Mouse (Mus musculus): ENCODE data around the gene Ddc. TPM values are rescaled to one million over a fixed set of nuclear protein-coding genes. Genes with fewer than 3 reads are reported as not detected.
A peak's percentile ranks its signal among the peaks of the same experiment; 100 is the strongest.

The Ddc gene
- polyA plus RNA-seq, 1 experiment from 2014 or later = 9.3 TPM

- peaks cover 17% of the 10 kb centered on the region for H3K4me1 ChIP-seq (replicated peaks)
- H3K4me3 ChIP-seq = no peak overlapping the region
- no peak overlapping the region for H3K4me2 ChIP-seq
- WGBS = 60% methylated on average over 13 of the region's 13 CpGs
- no peaks in the 10 kb centered on the region for H3K9me3 ChIP-seq
- no peak overlapping the region for H3K9ac ChIP-seq
- H3K27ac ChIP-seq (replicated peaks) = 0 out of 2 replicates have a peak overlapping the region, but pooled peaks have one; percentile 48
- no peaks in the 10 kb centered on the region for H3K27me3 ChIP-seq
- ATAC-seq (ENCODE audit: low FRiP score, low read depth) = no peak
- H3K36me3 ChIP-seq = no peaks in the 10 kb centered on the region
These were observed 48.2 kb downstream of the Ddc start for GRCm38 (mm10) chr11:11849513-11850311.

DNA sequence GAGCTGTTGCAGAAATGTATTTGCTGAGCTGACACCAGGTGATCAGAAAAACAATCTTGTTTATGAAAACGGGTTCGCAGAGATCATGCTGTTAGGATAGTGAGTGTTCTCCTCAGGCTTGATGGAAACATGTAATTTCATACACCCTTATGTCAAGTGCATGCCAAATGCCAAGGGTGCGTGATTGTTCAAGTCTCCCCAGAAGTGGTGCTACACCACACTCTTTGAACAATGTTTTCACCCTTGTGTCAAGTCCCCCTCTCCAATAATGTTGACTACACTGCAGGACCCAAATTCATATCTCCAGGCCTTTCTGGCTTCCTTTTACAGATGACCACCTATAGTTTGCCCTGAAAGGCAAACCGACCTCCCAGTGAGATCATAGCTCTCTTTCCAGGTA, 49.5 kb downstream of the Ddc start:
- H3K9ac ChIP-seq = no peak overlapping the region
- no peaks in the 10 kb centered on the region for H3K27me3 ChIP-seq
- no peak overlapping the region for H3K4me3 ChIP-seq
- H3K27ac ChIP-seq (replicated peaks) = no peak overlapping the region
- H3K36me3 ChIP-seq = no peaks in the 10 kb centered on the region
- ATAC-seq (ENCODE audit: low FRiP score, low read depth) = no peak
- H3K9me3 ChIP-seq = no peaks in the 10 kb centered on the region
- 91% methylated on average over 4 of the region's 4 CpGs for WGBS
- peaks cover 20% of the 10 kb centered on the region for H3K4me1 ChIP-seq (replicated peaks)
- H3K4me2 ChIP-seq = no peak overlapping the region

GRCm38 (mm10) chr11:11845044-11845443, 52.9 kb downstream of the Ddc start:
- Histone ChIP-seq H3K9me3 (no peaks in the 10 kb centered on the region), H3K4me2 (no peak overlapping the region), H3K4me1 (replicated peaks) (peaks cover 10% of the 10 kb centered on the region; the same call in 1 of the 2 replicates), H3K9ac (no peak overlapping the region), H3K4me3 (no peak overlapping the region), H3K27me3 (no peaks in the 10 kb centered on the region), H3K27ac (replicated peaks) (no peak overlapping the region), H3K36me3 (no peaks in the 10 kb centered on the region)
- 51% methylated on average over 8 of the region's 8 CpGs for WGBS
- ATAC-seq (ENCODE audit: low FRiP score, low read depth) = no peak

DNA sequence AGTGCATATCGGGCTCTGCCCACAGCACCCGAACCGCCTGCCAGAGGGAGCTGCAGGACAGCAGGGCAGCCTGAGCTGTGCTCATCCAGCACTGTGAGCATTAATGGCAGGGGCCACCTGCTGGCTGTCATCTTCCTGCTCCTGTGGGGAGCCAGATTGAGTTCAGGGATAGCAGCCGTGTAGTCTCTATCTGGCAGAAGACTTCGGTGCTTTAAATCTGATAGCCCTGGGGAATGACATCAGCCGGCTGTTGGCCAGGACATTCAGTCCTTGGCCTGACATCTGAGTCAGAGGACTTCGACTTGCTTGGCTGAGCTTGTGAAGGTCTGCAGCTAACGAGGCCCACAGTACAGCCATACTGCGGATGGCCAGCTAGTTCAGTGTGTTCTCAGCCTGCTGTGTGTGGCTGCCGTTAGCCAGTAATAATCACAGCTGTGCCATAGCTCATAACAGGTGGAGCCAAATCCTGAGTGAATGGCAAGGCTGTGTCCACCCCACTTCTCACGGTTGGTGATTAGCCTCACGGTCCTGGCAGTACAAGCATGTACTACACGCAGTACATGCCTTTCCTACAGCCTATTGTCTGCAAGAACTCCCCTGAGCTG, 53.5 kb downstream of the Ddc start:
- H3K36me3 ChIP-seq = no peaks in the 10 kb centered on the region
- H3K27me3 ChIP-seq = no peaks in the 10 kb centered on the region
- 0 out of 2 replicates have a peak, but pooled peaks cover 8% of the 10 kb centered on the region for H3K4me1 ChIP-seq (replicated peaks)
- no peak overlapping the region for H3K27ac ChIP-seq (replicated peaks)
- H3K9me3 ChIP-seq = no peaks in the 10 kb centered on the region
- 34% methylated on average over 13 of the region's 13 CpGs for WGBS
- peak; percentile 87 for ATAC-seq (ENCODE audit: low FRiP score, low read depth)
- H3K9ac ChIP-seq = no peak overlapping the region
- no peak overlapping the region for H3K4me3 ChIP-seq
- no peak overlapping the region for H3K4me2 ChIP-seq

DNA sequence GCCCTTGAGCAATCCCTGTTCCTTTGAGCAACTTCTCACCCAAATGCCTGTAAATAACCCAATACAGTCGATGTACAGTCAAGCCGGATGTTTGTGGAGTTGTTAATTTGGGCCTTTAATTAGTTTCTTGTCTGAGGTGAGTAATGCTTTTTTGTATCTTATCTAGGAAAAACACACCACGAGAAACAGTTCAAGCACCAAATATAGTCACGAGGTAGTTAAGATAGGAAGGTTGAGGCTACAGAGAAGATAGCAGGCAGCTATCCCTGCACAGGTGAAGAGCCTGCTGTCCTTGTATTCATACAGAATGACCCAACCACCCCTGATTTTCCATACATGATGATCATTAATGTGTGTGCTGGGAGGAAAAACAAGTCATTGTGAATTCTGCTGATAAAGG, 56.4 kb downstream of the Ddc start:
- Histone ChIP-seq H3K4me2 (no peak overlapping the region), H3K9ac (no peak overlapping the region), H3K9me3 (no peaks in the 10 kb centered on the region), H3K36me3 (no peaks in the 10 kb centered on the region), H3K27me3 (no peaks in the 10 kb centered on the region), H3K4me3 (no peak overlapping the region), H3K4me1 (replicated peaks) (0 out of 2 replicates have a peak, but pooled peaks cover 8% of the 10 kb centered on the region), H3K27ac (replicated peaks) (no peak overlapping the region)
- 84% methylated on average over 4 of the region's 4 CpGs for whole genome bisulfite sequencing
- ATAC-seq (ENCODE audit: low FRiP score, low read depth) = no peak

DNA sequence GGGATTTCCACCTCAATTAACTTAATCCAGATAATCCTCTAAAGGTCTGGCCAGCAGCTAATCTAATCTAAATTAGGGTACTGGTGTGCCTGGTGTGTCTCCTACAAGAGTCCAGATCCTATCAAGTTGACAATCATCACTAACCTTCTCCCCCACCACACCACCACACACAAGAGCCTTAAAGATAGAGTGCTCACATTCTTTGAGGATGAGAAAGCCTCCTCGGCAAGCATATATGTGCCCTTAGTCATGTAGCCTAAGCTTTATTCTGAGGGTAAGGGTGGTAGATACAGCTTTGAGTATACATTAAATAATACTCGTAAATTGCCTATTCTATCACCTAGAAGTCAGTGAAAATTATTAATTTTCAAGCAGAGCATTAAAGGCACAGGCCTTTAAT, 57.2 kb downstream of the Ddc start:
- H3K4me2 ChIP-seq = no peak overlapping the region
- WGBS = 89% methylated on average over 2 of the region's 2 CpGs
- no peak for ATAC-seq (ENCODE audit: low FRiP score, low read depth)
- no peaks in the 10 kb centered on the region for H3K27me3 ChIP-seq
- no peaks in the 10 kb centered on the region for H3K36me3 ChIP-seq
- H3K4me1 ChIP-seq (replicated peaks) = 0 out of 2 replicates have a peak, but pooled peaks cover 8% of the 10 kb centered on the region
- no peak overlapping the region for H3K27ac ChIP-seq (replicated peaks)
- no peak overlapping the region for H3K4me3 ChIP-seq
- no peak overlapping the region for H3K9ac ChIP-seq
- H3K9me3 ChIP-seq = no peaks in the 10 kb centered on the region

GRCm38 (mm10) chr11:11839874-11840273, 58.1 kb downstream of the Ddc start:
- no peaks in the 10 kb centered on the region for H3K27me3 ChIP-seq

DNA sequence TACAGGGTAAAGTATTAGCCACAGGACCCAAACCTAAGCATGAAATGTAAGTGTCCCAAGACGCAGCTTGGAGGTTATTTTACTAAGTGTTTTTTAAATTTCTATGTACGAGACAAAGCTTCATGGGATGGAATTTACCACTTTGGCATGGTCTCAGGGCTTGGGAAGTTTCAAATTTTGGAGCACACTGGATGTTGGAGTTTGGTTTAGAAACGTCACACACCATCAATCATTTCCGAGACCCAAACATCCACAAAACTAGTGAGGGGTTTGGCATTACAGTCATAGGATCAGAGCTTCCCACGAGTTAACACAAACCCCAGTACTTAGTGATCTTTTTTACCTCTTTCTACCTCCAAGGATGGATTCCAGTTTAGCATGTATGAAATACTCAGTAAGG, 60.6 kb downstream of the Ddc start:
- Histone ChIP-seq H3K27ac (replicated peaks) (no peak overlapping the region), H3K9me3 (no peaks in the 10 kb centered on the region), H3K4me2 (no peak overlapping the region), H3K36me3 (no peaks in the 10 kb centered on the region), H3K27me3 (no peaks in the 10 kb centered on the region), H3K9ac (no peak overlapping the region), H3K4me3 (no peak overlapping the region), H3K4me1 (replicated peaks) (no peaks in the 10 kb centered on the region)
- 85% methylated on average over 5 of the region's 5 CpGs for WGBS
- no peak for ATAC-seq (ENCODE audit: low FRiP score, low read depth)

More at GRCm38 (mm10) chr11:11839874-11840273, 58.1 kb downstream of the Ddc start:
- no peak overlapping the region for H3K27ac ChIP-seq (replicated peaks)
- H3K36me3 ChIP-seq = no peaks in the 10 kb centered on the region
- WGBS = 87% methylated on average over 7 of the region's 7 CpGs
- no peak overlapping the region for H3K4me3 ChIP-seq
- ATAC-seq (ENCODE audit: low FRiP score, low read depth) = no peak
- H3K4me1 ChIP-seq (replicated peaks) = 0 out of 2 replicates have a peak, but pooled peaks cover 4% of the 10 kb centered on the region
- no peak overlapping the region for H3K9ac ChIP-seq
- H3K9me3 ChIP-seq = no peaks in the 10 kb centered on the region
- H3K4me2 ChIP-seq = no peak overlapping the region

DNA sequence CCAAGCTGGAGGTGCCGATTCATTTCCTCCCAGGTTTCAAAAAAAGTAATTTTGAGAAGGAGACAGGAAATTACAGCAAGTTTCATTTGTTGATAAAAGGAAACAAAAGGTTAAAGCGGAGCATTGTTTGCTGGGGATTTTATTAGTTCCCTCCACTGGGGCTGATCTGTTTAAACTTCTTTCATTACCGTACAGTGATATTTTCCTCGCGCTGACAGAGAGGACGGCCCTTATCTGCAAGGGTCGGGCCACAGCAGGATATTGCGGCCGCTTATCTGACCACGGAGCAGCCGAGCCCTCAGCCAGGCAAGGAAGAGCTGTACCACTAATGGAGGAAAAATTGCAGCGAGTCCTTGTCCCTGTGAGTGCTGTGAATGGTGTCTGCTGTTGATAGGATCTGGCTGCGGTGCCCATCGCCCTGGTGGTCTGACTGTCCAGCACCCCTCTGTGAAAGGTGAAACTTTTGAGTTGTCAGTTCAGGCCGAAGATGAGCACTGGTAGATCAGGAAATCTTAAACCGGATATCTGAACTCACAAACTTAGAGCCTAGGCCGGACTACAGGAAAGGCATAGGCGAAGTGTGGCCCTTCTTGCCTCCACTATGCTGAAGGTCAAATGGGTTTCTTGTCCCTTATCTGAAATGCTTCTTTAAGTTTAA, 61.1 kb downstream of the Ddc start:
- no peaks in the 10 kb centered on the region for H3K9me3 ChIP-seq

GRCm38 (mm10) chr11:11836262-11836661, 61.7 kb downstream of the Ddc start:
- Histone ChIP-seq H3K27me3 (no peaks in the 10 kb centered on the region), H3K27ac (replicated peaks) (no peak overlapping the region), H3K4me3 (no peak overlapping the region), H3K36me3 (no peaks in the 10 kb centered on the region), H3K4me1 (replicated peaks) (0 out of 2 replicates have a peak, but pooled peaks cover 7% of the 10 kb centered on the region), H3K9ac (no peak overlapping the region), H3K4me2 (no peak overlapping the region), H3K9me3 (no peaks in the 10 kb centered on the region)
- 58% methylated on average over 8 of the region's 8 CpGs for WGBS
- no peak for ATAC-seq (ENCODE audit: low FRiP score, low read depth)

More for the DNA sequence above, 61.1 kb downstream of the Ddc start:
- Histone ChIP-seq H3K9ac (no peak overlapping the region), H3K36me3 (no peaks in the 10 kb centered on the region), H3K4me1 (replicated peaks) (0 out of 2 replicates have a peak, but pooled peaks cover 3% of the 10 kb centered on the region), H3K4me3 (no peak overlapping the region), H3K27me3 (no peaks in the 10 kb centered on the region), H3K27ac (replicated peaks) (no peak overlapping the region), H3K4me2 (peak overlapping the region; percentile 9; the same call in 1 of the 2 replicates)
- ATAC-seq (ENCODE audit: low FRiP score, low read depth) = no peak
- 56% methylated on average over 18 of the region's 18 CpGs for WGBS

GRCm38 (mm10) chr11:11835791-11836190, 62.2 kb downstream of the Ddc start:
- WGBS = 90% methylated on average over 4 of the region's 4 CpGs
- no peak for ATAC-seq (ENCODE audit: low FRiP score, low read depth)

DNA sequence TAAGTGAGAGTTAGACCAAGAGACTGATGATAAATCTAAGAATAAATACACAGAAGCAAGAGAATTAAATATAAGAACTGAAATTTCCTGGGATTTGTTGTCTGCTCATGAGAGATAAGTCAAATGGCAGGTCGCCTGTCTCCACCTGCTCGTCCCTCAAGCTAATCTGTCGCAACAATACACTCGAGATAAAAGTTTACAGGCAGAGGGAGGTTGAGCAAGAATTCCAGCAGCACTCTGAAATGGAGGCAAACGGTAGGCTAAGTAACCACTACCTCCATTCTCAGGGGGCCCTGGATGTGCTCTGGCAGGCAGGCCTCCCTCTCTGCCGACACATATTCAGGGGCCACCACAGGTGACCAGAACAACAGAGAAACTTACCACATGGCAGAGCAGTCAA, 62.6 kb downstream of the Ddc start:
- ATAC-seq (ENCODE audit: low FRiP score, low read depth) = no peak
- no peak overlapping the region for H3K9ac ChIP-seq
- H3K4me1 ChIP-seq (replicated peaks) = 0 out of 2 replicates have a peak, but pooled peaks cover 7% of the 10 kb centered on the region
- H3K36me3 ChIP-seq = no peaks in the 10 kb centered on the region
- 62% methylated on average over 6 of the region's 6 CpGs for WGBS
- H3K9me3 ChIP-seq = no peaks in the 10 kb centered on the region
- no peaks in the 10 kb centered on the region for H3K27me3 ChIP-seq
- no peak overlapping the region for H3K4me3 ChIP-seq
- H3K4me2 ChIP-seq = no peak overlapping the region
- H3K27ac ChIP-seq (replicated peaks) = no peak overlapping the region

More at GRCm38 (mm10) chr11:11835791-11836190, 62.2 kb downstream of the Ddc start:
- Histone ChIP-seq H3K4me1 (replicated peaks) (0 out of 2 replicates have a peak, but pooled peaks cover 7% of the 10 kb centered on the region), H3K27me3 (no peaks in the 10 kb centered on the region), H3K27ac (replicated peaks) (no peak overlapping the region), H3K4me2 (no peak overlapping the region), H3K36me3 (no peaks in the 10 kb centered on the region), H3K4me3 (no peak overlapping the region), H3K9me3 (no peaks in the 10 kb centered on the region), H3K9ac (no peak overlapping the region)

Data from hindbrain, embryonic 15.5 days (tissue).